Mouse (Mus musculus): Measurements from ENCODE around the gene Hspbp1. TPM values are rescaled to one million over a fixed set of nuclear protein-coding genes. Genes with fewer than 3 reads are reported as not detected.

The Hspbp1 gene
- total RNA-seq, 4 experiments from 2014 or later: 28.4 to 36.3 (median 33.5) TPM

DNA sequence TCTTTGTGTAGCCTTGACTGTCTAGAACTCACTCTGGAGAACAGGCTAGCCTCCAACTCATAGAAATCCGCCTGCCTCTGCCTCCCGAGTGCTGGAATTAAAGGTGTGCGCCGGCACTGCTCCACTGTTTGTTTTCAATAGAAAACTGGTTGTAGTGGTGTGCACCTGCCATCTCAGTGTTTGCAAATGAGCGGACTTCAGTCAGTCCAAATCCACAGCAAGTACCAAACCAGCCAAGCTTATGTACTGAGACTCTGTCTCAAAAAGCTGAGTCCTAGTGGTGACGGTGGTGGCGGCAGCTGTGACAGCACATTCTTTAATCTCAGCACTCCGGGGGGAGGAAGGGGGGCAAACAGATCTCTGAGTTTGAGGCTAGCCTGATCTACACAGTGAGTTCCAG lies 16.4 kb downstream of the Hspbp1 start:
- no peak for DNase-seq (ENCODE audit: low spot score)

DNA sequence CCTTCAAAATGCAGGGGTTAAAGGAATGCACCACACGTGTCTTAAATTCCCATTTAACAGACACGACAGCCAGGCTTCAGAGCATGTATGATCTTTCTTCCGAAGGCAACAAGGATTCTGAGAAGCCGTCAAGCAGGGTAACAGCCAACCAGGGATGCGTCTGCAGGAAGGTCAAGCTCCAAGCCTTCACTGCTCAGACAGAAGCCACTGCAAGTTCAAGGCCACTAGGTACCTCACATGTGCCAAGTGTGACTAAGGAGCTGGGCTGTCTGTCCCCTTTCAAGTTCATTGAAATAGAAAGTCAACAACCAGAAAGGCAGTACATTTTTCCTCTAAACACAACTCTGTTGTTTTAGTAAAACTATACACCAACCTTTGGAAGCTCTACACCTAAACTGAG lies 18.0 kb downstream of the Hspbp1 start:
- no peak for DNase-seq (ENCODE audit: low spot score)

DNA sequence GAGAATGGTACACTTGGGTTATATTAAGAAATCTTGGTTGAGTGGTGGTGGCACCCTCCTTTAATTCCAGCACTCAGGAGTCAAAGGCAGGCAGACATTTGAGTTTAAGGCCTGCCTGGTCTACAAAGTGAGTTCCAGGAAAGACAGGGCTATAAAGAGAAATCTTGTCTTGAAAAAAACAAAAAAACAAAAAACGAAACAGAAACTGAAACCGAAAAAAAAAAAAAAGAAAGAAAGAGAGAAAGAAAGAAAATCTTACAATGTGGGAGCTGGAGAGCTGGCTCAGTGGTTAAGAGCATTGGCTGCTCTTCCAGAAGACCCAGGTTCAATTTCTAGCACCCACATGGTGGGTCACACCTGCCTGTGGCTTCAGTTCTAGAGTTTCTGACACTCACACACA lies 21.1 kb downstream of the Hspbp1 start:
- DNase-seq (ENCODE audit: low spot score): no peak

DNA sequence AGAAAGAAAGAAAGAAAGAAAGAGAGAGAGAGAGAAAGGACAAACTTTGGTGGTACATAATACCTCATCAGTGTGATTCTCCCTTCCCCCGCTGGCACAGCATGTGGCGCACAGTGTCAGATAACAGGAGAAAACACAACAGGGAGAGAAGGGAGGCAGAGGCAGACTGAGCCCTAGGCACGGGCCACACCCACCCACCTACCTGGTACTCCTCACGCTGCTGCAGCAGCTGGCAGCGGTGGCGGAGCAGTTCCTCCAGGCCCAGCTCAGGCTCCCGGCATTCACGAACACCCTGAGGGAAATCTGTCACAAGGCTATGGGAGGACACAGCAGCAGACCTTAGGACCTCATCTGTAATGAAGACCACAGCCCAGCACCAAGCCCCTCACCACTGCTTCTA lies 21.7 kb downstream of the Hspbp1 start:
- no peak for DNase-seq (ENCODE audit: low spot score)

DNA sequence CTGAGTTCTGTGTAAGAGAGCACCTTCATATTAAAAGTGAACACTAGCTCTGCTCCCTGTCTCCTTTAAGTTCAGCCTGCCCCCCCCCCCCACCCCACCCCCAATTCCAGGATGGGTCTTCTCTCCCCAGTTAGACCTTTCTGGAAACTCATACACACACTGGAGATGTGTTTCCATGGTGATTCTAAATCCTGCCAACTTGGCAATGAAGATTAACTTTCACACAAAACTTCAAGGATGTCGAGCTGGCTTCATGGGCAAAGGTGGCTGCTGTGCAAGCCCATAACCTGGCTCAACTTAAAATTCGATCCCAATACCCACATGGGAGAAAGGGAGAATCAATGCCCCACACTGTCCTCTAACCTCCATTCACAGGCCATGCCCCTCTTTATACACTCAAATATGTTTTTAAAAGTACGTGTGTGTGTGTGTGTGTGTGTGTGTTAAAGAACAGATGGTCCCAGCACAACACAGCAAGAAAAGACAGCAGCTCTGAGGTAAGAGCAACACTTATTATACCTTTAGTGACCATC lies 24.9 kb downstream of the Hspbp1 start:
- DNase-seq (ENCODE audit: low spot score): no peak

DNA sequence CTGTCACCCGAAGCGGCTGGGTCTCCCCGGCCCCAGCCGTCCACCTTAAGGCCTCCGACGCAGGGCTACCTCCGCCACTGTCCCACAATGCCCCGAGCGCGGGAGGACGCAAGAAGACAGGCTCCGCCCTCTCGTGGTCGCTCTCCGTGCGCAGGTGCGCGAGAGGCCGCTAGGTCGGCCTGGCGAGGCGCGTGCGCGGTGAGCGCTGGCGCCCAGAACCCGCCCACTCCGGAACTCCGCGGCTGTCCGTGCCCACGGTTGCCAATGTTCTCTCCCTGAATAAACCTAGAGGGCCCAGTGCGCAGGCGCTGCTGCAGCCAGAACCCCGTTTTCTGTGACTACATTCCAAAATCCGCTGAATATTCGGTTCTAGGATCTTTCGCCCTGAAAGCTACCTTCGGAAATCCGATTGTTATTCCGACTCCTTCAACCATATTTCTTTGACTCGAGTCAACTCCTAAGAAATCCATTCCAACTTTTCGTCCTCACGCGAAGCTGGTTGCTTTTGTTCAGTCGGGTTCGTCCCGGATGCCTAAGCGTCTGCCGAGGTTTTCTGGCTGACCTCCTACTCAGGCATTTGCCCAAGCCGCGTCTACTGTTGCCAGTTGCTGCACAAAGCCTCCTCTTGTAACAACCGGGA lies 25.8 kb downstream of the Hspbp1 start, which contains the start of gene Ppp6r1:
Gene Ppp6r1 (minus strand): TSS at position 108 of the 640 bp plus-strand sequence.
- peak; percentile 97 for DNase-seq (ENCODE audit: low spot score)

DNA sequence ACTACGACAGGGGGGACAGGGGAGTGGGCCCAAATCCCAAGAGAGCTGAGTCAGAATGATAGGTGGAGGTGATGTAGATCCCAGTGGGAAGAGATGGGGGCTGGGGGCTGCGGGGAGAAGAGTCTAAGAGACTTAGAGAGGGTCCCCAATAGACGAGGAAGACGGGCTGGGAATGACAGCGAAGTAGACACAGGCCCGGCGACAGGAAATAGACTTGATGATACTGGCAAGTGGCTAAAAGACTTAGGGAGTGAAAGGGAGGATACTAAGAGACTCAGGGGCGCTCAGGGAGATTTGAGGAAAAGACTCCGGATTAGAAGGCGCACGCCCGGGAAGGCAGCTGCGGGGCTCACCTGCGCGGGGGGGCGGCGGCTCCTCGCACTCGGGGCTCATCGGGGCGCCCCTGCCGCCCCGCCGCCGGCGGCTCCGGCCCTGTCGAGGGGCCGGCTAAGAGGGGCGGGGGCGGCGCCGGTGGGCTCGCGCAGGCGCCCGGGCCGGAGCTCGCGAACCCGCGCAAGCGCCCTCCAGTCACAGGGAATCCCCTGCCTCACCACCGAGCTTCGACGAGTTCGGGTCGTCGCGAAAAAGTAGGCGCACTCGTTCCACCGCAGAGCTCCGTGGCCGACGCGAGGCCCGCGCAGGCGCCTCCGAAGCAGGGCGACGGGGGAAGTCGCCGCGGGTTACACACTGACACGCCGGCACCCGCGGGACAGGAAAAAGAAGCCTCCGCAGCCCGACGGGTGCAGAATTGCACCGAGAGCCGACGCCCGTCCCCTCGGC lies 26.6 kb downstream of the Hspbp1 start:
- no peak for DNase-seq (ENCODE audit: low spot score)

DNA sequence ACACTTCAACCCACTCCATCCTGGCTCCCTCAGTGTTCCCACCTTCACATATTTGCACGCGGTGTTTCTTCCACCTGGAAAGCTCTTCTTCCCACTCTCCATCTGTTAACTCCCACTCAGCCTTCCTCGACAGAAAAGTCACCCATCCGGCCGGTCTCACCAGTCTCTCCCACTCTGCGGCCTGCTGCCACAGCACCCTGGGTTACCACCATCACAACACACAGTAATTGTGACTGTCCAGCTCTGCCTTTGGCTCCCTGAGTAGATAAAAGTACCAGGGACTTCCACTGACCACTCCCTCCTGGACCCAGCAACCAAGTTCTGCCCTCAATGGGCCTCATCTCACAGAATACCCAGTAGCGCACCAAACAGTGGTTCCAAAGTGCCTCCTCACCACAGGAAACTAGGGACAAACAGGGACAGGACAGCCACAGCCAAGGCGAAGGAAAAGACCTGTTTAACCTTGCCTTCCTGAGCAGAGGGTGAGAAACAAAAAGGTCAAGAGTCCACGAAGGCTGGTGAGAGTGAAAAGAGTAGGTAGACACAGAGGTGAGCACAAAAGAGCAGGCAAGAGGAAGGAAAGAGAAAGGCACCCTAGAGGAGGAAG lies 27.2 kb downstream of the Hspbp1 start:
- no peak for DNase-seq (ENCODE audit: low spot score)

DNA sequence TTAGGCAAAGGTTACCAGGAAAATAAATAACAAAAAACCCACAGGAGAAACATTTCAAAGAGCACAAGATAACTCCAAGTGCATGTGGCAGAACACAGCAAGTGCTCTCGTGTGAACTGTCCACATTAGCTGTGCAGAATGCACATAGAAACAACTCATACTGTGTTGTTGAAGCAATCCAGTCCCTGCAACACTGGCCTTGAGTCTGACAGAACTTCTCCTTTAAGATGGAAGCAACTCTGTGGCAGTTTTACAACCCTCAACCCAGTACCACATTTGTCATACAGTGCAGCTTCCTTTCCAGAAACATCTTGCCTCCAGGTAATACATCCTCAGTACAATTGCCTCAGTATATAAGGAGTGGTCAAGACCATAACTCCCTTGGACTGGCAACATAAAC lies 28.1 kb downstream of the Hspbp1 start:
- no peak for DNase-seq (ENCODE audit: low spot score)

DNA sequence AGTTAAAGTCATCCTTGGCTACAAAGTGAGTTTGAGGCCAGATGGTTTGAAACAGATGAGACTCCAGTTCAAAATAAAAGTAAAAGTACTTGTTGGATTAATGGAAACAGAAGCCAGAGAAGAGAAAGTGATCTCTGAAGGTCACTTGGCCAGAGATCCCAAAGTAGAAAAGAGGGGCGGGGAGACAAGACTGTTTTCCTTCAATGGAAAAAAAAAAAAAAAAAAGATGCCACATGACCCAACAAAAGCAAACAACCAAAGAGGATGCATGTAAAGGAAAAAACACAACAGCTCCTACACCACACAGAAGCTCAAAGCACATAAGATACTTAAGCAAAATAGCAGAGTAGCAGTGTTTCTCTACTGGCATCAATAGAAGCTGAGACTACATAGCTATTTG lies 29.0 kb downstream of the Hspbp1 start:
- no peak for DNase-seq (ENCODE audit: low spot score)

DNA sequence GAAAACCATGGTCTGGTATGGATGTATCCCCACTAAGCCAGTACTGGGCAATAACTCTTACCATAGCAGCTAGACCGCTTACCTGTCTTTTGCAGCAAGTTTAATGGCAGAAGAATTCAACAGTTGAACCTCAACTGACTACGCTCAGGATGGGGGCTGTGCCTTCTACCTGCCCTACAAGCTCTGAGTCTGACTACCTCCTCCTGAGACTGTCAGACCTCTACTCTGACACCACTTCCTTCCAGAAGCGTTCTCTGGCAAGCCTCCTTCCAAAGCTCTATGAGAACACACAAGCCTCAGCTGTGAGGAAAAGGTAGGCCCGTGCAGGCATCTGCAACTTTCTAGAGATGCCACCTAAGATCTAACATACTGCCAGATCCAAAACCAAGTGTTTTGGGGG lies 29.5 kb downstream of the Hspbp1 start:
- no peak for DNase-seq (ENCODE audit: low spot score)

DNA sequence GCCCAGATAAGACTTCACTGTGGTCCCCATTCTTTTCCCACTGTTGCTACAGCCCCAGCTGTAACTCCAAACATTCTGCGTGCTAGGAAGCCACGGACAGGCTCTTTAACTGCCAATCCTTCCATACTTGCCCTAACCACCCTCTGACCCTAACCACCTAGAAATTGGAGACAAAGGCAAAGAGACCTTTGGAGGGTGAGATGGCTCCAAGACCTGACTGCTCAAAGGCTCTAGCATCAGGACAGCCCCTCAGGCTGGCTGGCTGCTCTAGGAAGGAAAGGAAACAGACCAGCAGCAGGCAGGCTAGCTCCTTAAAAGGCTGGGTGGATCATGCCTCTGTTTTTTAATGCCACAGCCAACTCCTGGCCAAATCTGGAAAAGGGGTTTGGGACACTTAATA lies 30.6 kb downstream of the Hspbp1 start:
- DNase-seq (ENCODE audit: low spot score): no peak

DNA sequence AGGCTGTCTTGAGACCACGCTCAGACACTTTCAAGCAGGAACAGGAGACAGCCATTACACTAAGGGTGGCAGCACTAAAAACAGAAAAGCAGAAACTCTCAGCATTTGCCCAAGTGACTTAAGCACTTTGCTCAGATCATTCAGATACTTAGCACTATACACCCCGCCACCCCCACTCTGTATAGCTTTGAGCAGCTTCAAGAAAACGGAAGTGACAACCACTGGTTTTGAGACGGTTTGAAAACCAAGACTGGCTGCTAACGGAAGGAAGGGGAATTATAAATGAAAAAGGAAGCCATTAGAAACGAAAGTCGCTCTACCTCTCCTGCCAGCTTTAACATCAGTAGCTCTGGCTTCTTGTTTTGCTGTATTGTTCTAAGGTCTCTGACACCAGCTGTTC lies 31.1 kb downstream of the Hspbp1 start:
- DNase-seq (ENCODE audit: low spot score): peak; percentile 22

DNA sequence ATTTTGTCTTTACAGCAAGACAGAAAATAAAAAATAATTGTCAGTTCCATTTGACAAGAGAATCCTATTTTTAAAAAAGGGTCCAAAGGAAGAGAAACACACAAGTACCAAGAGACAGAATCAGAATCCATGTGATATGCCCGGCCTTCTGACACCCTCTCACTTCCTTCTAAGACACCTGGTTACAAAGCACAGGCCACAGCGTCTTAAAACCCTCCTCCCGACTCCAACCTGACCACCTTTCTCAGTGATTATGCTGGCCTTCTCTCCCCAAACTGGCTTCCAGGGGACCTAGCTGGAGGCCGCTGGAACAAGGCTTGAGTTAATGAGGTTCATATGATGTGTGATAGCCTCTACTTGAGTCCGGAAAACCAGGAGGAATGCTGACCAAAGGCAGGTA lies 31.5 kb downstream of the Hspbp1 start:
- DNase-seq (ENCODE audit: low spot score): no peak

DNA sequence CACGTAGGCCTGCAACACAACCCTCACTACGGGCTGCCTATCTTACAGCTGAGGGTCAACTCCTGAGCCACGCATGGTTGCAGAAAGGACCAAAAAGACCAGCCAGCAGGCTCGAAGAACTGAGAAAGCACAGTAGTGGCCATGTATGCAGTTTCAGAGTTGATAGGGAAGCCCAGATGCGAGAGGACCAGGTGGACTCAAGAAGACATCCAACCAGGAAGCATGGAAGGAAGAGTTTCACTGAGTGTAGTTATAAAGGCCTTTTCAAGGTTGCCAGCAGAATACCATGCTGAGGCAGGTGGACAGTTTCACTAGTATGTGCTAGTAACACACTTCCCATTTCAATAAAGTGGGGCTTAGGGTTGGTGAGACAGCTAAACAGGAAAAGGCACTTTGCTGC lies 32.1 kb downstream of the Hspbp1 start:
- no peak for DNase-seq (ENCODE audit: low spot score)

DNA sequence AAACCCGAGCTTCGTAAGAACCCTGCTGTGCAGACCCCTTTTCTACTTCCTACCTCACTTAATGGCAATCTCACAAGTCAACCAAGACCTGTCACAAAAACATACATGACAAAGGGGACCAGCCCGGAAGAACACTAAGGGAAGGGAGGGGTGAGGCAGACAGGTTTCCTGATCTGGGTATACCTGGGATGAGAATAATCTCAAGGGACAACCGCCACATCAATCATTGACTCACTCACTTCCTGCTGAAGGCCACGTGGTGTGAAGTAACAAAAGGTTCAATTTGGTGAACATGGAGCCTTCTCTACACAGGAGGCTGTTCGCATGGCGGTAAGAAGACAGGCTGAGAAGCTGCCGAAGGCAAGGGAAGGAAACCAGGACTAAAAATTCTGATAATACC lies 33.3 kb downstream of the Hspbp1 start:
- no peak for DNase-seq (ENCODE audit: low spot score)

DNA sequence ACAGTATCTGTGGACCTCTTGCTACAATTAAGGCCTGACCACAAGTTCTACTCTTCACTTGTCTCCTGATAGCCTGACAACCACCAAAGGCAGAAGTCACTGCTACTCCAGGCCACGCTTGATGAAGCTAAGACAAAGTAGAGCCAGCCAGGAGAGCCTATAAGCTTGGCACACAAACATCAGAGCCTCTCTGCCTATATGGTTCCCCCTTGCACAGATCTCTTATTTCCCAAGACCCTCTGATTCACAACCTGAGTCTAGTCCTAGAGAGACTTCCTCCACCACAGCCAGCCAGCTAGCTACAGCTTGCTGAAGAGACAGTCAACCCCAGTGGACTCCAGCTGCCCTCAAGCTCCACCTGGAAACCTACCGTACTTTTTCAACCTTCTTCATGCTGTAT lies 36.9 kb downstream of the Hspbp1 start:
- DNase-seq (ENCODE audit: low spot score): no peak

DNA sequence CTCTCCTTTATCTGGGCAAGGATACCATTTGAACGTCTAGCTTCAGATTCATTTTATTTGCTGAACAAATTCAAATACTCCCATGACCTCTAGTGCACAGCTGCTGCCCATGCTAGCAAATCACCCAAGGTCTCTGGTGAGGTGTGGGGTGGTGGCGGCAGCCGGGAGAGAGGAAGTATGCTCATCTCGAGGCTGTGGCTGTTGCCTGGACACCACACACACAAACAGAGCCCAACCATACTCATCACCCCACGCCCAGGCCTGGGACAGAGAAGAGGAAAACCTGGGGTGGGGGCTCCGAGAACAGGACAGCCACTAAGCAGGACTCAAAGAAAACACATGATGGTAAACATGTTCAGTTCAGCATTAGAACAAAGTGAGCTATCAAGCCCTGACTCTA lies 37.6 kb downstream of the Hspbp1 start:
- DNase-seq (ENCODE audit: low spot score): no peak

DNA sequence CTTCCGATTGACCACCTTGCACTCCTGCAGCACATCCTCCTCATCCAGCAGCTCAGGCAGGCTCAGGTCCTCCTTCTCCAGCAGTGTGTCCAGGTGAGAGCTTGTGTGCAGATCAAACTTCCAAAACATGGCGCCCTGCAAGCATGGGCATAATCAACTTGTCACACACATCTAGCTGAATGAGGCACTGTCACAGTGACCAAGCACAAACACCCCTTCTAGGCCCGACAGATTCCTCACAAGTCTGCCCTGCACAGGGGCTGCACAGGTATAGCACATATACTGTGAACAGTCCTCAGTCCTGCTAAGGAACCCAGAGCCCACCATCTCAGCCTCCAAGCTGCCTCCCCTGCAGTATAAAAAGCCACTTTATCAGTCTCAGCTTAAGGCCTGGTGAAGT lies 38.1 kb downstream of the Hspbp1 start:
- DNase-seq (ENCODE audit: low spot score): no peak

DNA sequence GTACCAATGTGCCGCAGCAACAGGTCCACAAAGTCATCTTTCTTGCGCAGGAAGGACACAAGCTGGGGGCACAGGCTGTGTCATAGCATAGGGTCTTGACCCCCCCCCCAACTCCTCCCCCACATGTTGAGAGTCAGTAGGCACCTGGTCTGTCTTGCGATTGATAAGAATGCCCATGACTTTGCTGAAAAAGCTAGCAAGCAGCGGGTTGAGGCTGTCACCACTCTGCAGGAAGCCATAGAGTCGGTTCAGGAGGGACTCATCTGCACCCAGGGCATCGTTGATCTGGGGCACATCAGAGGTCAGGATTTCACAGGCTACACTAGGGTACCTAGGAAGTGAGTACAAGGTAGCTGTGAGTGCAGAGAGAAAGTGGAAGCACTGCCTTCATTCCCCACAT lies 41.6 kb downstream of the Hspbp1 start:
- no peak for DNase-seq (ENCODE audit: low spot score)

DNA sequence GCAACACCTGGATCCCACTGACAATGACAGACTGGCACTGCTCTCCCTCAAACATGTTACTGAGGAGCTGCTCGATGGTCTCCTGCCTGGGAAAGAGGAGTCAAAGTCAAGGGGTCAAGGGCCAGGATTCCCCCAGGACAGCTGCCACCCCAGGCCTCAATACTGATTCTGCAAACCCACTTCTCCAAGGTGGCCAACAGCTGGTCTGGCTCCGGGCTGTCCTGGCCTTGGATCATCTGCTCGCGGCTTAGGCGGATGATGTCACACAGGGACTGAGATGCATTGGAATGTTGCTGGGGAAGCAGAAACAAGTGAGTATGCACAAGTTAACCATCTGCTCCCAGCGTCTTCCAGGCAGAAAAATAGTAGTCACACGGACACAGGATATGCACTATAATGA lies 42.9 kb downstream of the Hspbp1 start:
- DNase-seq (ENCODE audit: low spot score): no peak

DNA sequence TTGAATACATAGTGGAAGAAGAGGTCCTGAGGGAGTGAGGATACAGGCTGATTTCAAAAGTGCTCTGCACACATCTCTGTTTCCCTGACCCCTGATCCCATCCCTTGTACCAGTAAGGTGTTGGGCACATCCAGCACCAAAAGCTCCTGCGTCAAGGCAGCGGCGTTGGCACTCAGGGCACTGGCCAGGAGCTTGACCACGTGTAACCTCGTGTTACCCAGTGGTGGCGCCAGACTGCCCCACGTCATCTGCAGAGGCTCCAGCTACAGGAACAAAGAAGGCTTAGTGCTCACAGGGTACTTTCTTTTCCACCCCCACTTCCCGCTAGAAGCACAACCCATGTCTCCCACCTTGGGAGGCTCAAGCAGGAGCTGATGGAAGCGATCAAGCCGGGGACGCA lies 43.7 kb downstream of the Hspbp1 start:
- DNase-seq (ENCODE audit: low spot score): no peak

DNA sequence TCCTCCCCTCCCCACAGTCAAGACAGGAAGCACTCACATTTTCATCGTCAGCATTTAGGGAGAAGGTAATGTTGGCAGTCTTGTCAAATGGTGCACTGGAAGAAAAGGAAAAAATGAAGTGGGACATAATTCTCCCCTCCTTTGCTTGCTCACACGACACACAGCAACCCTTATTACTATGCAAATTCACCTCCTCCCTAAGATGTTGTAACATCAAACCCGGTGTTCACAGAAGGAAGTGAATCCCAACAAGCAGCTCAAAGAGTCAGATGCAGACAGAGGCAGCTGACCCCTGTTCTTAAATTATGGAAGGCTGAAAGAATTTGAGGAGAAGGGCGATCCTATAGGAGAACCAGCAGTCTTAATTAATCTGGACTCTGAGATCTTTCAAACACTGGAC lies 48.7 kb downstream of the Hspbp1 start:
- no peak for DNase-seq (ENCODE audit: low spot score)
